Mouse (Mus musculus) limb, embryonic 11.5 days (tissue): ENCODE data around the gene Vps4a. TPM values are rescaled to one million over a fixed set of nuclear protein-coding genes. Genes with fewer than 3 reads are reported as not detected.
"Not testable (repeated sequence)": the region's sequence is repeated elsewhere in the genome, so short reads cannot be mapped to it uniquely, and the experiment has no call there.

ENCODE experiments used
- ATAC-seq: fragments of 200-750 bp; cut with Nextera tagmentation; 2 replicates; pipeline ENCODE4 v1.8.0; 2017; ENCODE audit warnings: low read depth; ENCODE audit not compliant: insufficient number of reproducible peaks, low FRiP score, low TSS enrichment
- DNase-seq: peaks from one replicate; pipeline ENCODE4 v3.0.0-alpha.2; 2015; ENCODE audit warnings: low spot score
- H3K27ac ChIP-seq: fragments of 300-500 bp; sonication (generic); replicated peaks from 2 replicates; pipeline ENCODE4 v1.5.1; 2014; ENCODE audit warnings: low read depth, mild to moderate bottlenecking, low read length
- H3K27me3 ChIP-seq: fragments of 300-500 bp; sonication (generic); 2 replicates; pipeline ENCODE4 v1.6.1; 2014; ENCODE audit warnings: mild to moderate bottlenecking, low read length, mixed read lengths; ENCODE audit not compliant: control insufficient read depth, insufficient read depth
- H3K36me3 ChIP-seq: fragments of 300-500 bp; sonication (generic); 2 replicates; pipeline ENCODE4 v1.6.1; 2014; ENCODE audit warnings: mild to moderate bottlenecking, low read length, moderate library complexity, mixed read lengths; ENCODE audit not compliant: control insufficient read depth, insufficient read depth
- H3K4me1 ChIP-seq: fragments of 300-500 bp; sonication (generic); 2 replicates; pipeline ENCODE4 v1.6.1; 2014; ENCODE audit warnings: low read length, mixed read lengths; ENCODE audit not compliant: control insufficient read depth, insufficient read depth
- H3K4me2 ChIP-seq: fragments of 300-500 bp; sonication (generic); 2 replicates; pipeline ENCODE4 v1.6.1; 2014; ENCODE audit warnings: low read depth, mild to moderate bottlenecking, moderate library complexity; ENCODE audit not compliant: severe bottlenecking
- H3K4me3 ChIP-seq: fragments of 300-500 bp; sonication (generic); 2 replicates; pipeline ENCODE4 v1.5.1; 2014; ENCODE audit warnings: low read depth, low read length
- H3K9ac ChIP-seq: fragments of 300-500 bp; sonication (generic); 2 replicates; pipeline ENCODE4 v1.6.1; 2014; ENCODE audit warnings: mild to moderate bottlenecking, low read length
- H3K9me3 ChIP-seq: fragments of 300-500 bp; sonication (generic); 2 replicates; pipeline ENCODE4 v1.6.1; 2016; ENCODE audit warnings: low read length; ENCODE audit not compliant: control insufficient read depth
- WGBS: fragments of 180-500 bp; shearing (Covaris S2); extraction: QIAGEN DNeasy Blood & Tissue Kit; methylation state at CpG from one replicate; pipeline ENCODE4 v1.1.7; 2014; 5-methylcytosine and 5-hydroxymethylcytosine counted together
- polyA plus RNA-seq: library from polyadenylated mRNA; unstranded; fragments of >200 nt; fragmentation: Nextera tagmentation; extraction: Ambion mirVana; gene quantifications from 2 replicates; pipeline ENCODE4 v1.2.1, GENCODE M21; 2014

The Vps4a gene
- polyA plus RNA-seq: 71.4 and 73.1 TPM in 2 replicates

DNA sequence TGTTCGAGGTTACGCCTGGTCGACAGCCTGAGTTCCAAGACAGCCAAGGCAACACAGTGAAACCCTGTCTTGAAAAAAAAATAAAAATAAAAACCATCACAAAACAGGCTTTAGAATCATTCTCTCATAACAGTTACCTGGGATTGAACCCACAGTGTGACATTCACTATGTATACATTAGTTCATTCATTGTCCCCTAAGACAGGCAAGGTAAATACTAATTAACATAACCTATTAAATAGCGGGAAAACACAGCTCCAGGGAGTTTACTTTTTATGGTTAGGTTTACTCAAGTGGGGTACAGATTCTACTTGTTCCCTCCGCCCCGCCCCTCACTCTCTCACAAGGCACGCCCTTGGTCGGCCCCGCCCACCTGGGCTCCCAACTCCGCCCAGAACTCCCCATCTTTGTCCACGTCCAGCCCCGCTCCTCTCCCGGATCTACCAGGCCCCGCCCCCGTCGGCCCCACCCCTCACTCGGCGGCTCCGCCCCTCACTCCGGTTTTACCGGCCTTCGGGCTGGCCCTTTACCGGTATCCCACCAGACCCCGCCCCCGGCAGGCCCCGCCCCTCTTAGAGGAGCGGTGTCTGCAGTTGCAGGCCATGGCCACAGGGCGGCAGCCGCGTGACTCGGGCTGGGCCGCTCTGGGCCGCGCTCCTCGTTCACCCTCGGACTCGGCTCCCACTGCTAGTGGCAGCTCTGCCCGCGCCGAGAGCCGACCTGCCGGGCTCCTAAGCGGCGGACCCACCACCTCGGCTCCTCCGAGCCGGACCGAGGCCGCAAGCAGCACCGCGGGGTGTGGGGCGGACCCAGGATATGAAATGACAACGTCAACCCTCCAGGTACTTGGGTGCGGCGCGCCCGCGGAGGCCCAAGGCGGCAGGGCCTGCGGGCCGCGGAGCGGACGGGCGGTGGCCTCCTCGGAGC lies at the start of gene Vps4a:
Vps4a (plus strand) TSS at position 573 of the 927 bp plus-strand sequence.
- Histone ChIP-seq H3K4me2 (peak within 1 kb of the TSS; percentile 65), H3K9ac (peak within 1 kb of the TSS; percentile 89), H3K36me3 (no peaks in the 10 kb centered on the region), H3K4me1 (peaks cover 9% of the 10 kb centered on the region), H3K4me3 (peak within 1 kb of the TSS; percentile 96), H3K27ac (0 out of 2 replicates have a peak within 1 kb of the TSS, but pooled peaks have one; percentile 18), H3K9me3 (no peaks in the 10 kb centered on the region), H3K27me3 (no peaks in the 10 kb centered on the region)
- ATAC-seq (peak; percentile 89), DNase-seq (peak; percentile 99)
- WGBS: 5% methylated on average over 65 of the region's 66 CpGs

- no peak overlapping the region for H3K4me3 ChIP-seq
- H3K27me3 ChIP-seq: no peaks in the 10 kb centered on the region
- no peak overlapping the region for H3K27ac ChIP-seq
- no peaks in the 10 kb centered on the region for H3K36me3 ChIP-seq
- H3K9ac ChIP-seq: no peak overlapping the region
- no peaks in the 10 kb centered on the region for H3K4me1 ChIP-seq
- WGBS: 90% methylated on average over 9 of the region's 9 CpGs
- no peak overlapping the region for H3K4me2 ChIP-seq
- no peak for ATAC-seq
- no peak for DNase-seq
- H3K9me3 ChIP-seq: no peaks in the 10 kb centered on the region
Measured at GRCm38 (mm10) chr8:106985404-106985821, 45.6 kb upstream of the Vps4a start.

DNA sequence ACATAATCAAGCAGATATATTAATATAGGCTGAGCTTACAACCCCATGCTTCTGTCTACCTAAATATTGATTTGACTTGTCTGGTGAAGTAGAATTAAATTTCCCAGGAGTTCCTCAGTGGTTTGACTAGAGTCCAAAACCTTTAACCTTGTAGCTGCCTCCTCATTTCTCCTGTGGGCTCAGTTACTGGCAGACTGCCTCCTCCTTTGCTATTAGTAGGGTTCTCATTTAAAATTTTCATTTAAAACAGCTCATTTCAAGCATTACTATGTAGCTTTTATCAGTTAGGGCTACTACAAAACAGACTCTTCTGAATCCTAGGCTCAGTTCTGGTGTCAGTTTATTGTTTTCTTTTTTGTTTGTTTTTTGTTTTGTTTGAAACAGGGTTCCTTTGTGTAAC lies 45.1 kb upstream of the Vps4a start:
- Histone ChIP-seq H3K27ac (no peak overlapping the region), H3K27me3 (no peaks in the 10 kb centered on the region), H3K9me3 (no peaks in the 10 kb centered on the region), H3K36me3 (no peaks in the 10 kb centered on the region), H3K9ac (no peak overlapping the region), H3K4me1 (no peaks in the 10 kb centered on the region), H3K4me3 (no peak overlapping the region), H3K4me2 (no peak overlapping the region)
- DNase-seq (no peak), ATAC-seq (no peak)

DNA sequence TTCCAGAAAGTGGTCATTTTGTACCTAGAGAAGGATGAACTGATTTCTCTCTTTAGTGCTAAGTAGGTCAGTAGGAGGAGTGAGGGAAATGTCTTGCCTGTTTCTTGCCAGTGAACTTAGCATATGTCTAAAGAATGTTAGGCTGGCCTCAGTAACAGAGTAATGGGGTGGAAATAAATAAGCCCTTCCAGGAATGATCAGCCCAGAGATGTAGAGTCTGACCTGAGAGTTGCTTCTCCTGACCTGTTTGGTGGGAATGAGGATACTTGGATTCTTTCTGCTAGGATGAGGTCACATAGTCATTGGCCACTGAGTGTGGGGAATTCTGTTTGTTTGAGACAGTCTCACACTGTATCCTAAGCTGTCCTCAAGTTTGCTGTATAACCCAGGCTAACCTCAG lies 43.5 kb upstream of the Vps4a start:
- H3K9ac ChIP-seq: no peak overlapping the region
- no peaks in the 10 kb centered on the region for H3K36me3 ChIP-seq
- ATAC-seq: no peak

GRCm38 (mm10) chr8:106991393-106991792 lies 39.6 kb upstream of the Vps4a start:
- Histone ChIP-seq H3K9me3 (no peaks in the 10 kb centered on the region), H3K27ac (no peak overlapping the region), H3K9ac (no peak overlapping the region), H3K4me3 (no peak overlapping the region), H3K27me3 (no peaks in the 10 kb centered on the region), H3K36me3 (peaks cover 4% of the 10 kb centered on the region), H3K4me1 (no peaks in the 10 kb centered on the region), H3K4me2 (no peak overlapping the region)
- 93% methylated on average over 7 of the region's 7 CpGs for WGBS
- no peak for ATAC-seq
- no peak for DNase-seq

More for the DNA sequence above, 43.5 kb upstream of the Vps4a start:
- Histone ChIP-seq H3K4me1 (no peaks in the 10 kb centered on the region), H3K4me3 (no peak overlapping the region), H3K4me2 (no peak overlapping the region), H3K27me3 (no peaks in the 10 kb centered on the region), H3K9me3 (no peaks in the 10 kb centered on the region), H3K27ac (no peak overlapping the region)
- no peak for DNase-seq

- H3K27me3 ChIP-seq, DNase-seq, H3K4me1 ChIP-seq, H3K9ac ChIP-seq, H3K4me2 ChIP-seq, H3K27ac ChIP-seq, H3K4me3 ChIP-seq, H3K36me3 ChIP-seq, ATAC-seq, H3K9me3 ChIP-seq: not testable (repeated sequence)
- WGBS: 88% methylated on average over 4 of the region's 4 CpGs
Measured at GRCm38 (mm10) chr8:106996339-106996738, 34.7 kb upstream of the Vps4a start.

DNA sequence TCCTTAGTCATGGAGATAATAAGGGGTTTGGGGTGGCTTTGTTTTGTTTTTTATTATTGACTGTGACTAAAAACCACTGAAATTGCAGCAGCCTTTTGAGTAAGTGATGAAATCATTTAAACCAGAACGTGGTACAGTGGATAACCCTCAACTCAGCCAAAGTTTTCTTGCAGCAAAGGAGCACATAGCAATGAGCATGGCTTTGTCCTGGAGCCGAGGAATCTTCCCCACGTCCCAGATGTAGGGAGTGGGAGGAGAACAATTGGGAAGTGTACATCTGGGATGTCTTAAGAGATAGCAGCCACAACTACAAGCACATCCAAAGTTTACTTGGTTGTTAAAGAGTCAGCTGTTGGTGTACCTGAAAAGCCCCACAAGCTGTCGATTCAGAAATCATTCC lies 33.6 kb upstream of the Vps4a start:
- Histone ChIP-seq H3K36me3 (peaks cover 4% of the 10 kb centered on the region), H3K4me1 (no peaks in the 10 kb centered on the region), H3K27me3 (no peaks in the 10 kb centered on the region), H3K9me3 (no peaks in the 10 kb centered on the region), H3K4me3 (no peak overlapping the region), H3K27ac (no peak overlapping the region), H3K9ac (no peak overlapping the region), H3K4me2 (no peak overlapping the region)
- no peak for ATAC-seq
- no peak for DNase-seq
- WGBS: 88% methylated on average over 4 of the region's 4 CpGs

DNA sequence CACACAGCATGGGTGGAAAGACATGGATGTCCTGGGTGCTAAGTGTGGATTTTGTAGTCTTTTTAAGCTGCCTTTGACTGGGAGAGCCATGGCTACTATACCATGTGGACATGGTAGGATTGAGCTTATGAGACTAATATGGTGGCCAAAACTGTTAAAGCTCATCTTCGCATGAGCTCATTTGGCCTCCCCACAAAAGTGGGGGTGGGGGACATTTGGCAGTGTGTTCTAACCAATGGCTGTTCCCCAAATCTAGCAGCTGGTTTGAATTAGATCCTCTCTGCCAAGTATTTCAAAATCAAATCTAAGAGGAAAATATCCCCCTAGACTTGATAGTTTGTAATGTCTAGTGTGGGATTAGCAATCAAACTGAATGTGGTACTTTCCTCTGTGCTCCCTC lies 32.0 kb upstream of the Vps4a start:
- Histone ChIP-seq H3K4me1 (no peaks in the 10 kb centered on the region), H3K4me2 (no peak overlapping the region), H3K9me3 (no peaks in the 10 kb centered on the region), H3K36me3 (no peaks in the 10 kb centered on the region; the same call in 1 of the 2 replicates), H3K27ac (no peak overlapping the region), H3K4me3 (no peak overlapping the region), H3K9ac (no peak overlapping the region), H3K27me3 (no peaks in the 10 kb centered on the region)
- WGBS: 79% methylated on average over 1 of the region's 1 CpGs
- no peak for DNase-seq
- ATAC-seq: no peak
